Mouse (Mus musculus) B cell, adult (primary cell): ENCODE data around the gene Mtmr10. TPM values are rescaled to one million over a fixed set of nuclear protein-coding genes. Genes with fewer than 3 reads are reported as not detected.

ENCODE experiments used
- total RNA-seq: library from RNA; stranded (reverse); gene quantifications from 4 replicates; pipeline ENCODE4 v1.2.4, GENCODE M21; 2023; ENCODE audit not compliant: inconsistent age

Gene Mtmr10
- total RNA-seq: 7.2 to 8.3 TPM (median 7.4 TPM) in 4 replicates

GRCm38 (mm10) chr7:64287414-64288091 is at the start of gene Mtmr10:
Mtmr10 (plus strand) TSS chr7:64287653.

DNA sequence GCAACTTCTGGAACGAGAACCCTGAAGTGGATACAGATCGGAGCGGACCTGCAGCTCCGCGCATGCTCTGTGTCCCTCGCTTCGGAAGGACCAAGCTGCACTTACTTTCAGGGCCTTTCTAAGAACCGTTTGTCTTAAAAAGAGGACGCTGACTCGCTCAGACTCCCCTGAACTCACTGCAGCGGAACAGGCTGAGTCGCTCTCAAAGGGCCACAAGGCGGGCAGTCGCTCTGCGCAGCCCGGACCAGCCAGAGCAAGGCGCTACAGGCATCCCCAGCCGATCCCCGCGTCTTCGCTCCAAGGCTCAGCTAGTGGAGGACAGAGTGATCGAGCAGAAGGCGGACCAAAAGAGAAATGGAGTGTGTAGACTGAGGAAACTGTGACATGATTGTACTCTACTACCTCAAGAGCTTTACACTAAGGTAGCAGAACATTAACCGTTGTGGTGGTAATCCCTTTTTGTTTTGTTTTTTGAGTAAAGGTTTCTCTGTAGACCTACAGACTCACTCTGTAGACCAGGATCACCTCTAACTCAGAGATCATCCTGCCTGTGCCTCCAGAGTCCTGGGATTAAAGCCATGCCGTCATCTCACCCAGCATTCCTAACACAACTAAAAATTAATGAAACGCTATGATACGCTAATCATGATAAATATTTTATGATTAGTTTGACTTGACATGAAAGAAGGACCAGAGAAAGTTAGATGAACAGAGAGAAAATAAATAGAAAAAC is 86.5 kb downstream of the Mtmr10 start, which contains the start of gene Fan1:
TSS of gene Fan1 (minus strand) at position 266 of the 733 bp plus-strand sequence.

Other genes starting within 250 kb of the Mtmr10 start
- gene Trpm1, start 133.8 kb upstream of the Mtmr10 start, total RNA-seq: 0.24 to 0.35 TPM in 2 of 4 replicates, not detected in the others
- gene Fan1, start 86.4 kb downstream of the Mtmr10 start, total RNA-seq: 7.2 to 10.0 TPM (median 9.2 TPM) in 4 replicates
- 46.0 to 50.7 TPM (median 47.2 TPM) in 4 replicates for gene Mphosph10, start 104.6 kb downstream of the Mtmr10 start, total RNA-seq
- 5.6 to 12.3 TPM (median 9.0 TPM) in 4 replicates for gene Mcee, start 105.0 kb downstream of the Mtmr10 start, total RNA-seq
- not detected in 4 replicates for gene Apba2, start 214.1 kb downstream of the Mtmr10 start, total RNA-seq